Mouse (Mus musculus): Measurements from ENCODE around the gene Rrp7a.

Gene Rrp7a

GRCm38 (mm10) chr15:83111874-83112273 is 10.7 kb downstream of the Rrp7a start:
- DNase-seq (ENCODE audit: low spot score in 2 of 2), result no peak

- DNase-seq (ENCODE audit: low spot score in 2 of 2), result no peak
Measured at GRCm38 (mm10) chr15:83111290-83111689, 11.3 kb downstream of the Rrp7a start.

- DNase-seq (ENCODE audit: low spot score in 2 of 2), result no peak
Measured at GRCm38 (mm10) chr15:83107814-83108213, 14.8 kb downstream of the Rrp7a start.

- no peak for DNase-seq (ENCODE audit: low spot score in 2 of 2)
Measured at GRCm38 (mm10) chr15:83106426-83106825, 16.2 kb downstream of the Rrp7a start.

- DNase-seq (ENCODE audit: low spot score in 2 of 2), result peak in 1 of 2 experiments; percentile 65
Measured at GRCm38 (mm10) chr15:83103111-83103510, 19.5 kb downstream of the Rrp7a start.

- DNase-seq (ENCODE audit: low spot score in 2 of 2), result no peak
Measured at GRCm38 (mm10) chr15:83100332-83100662, 22.3 kb downstream of the Rrp7a start.

GRCm38 (mm10) chr15:83099533-83100331 is 22.9 kb downstream of the Rrp7a start:
- DNase-seq (ENCODE audit: low spot score in 2 of 2), result peak in 1 of 2 experiments; percentile 51

- DNase-seq (ENCODE audit: low spot score in 2 of 2), result no peak
Measured at GRCm38 (mm10) chr15:83095950-83096349, 26.7 kb downstream of the Rrp7a start.

GRCm38 (mm10) chr15:83093687-83094086 is 28.9 kb downstream of the Rrp7a start:
- no peak for DNase-seq (ENCODE audit: low spot score in 2 of 2)

GRCm38 (mm10) chr15:83090874-83091273 is 31.7 kb downstream of the Rrp7a start:
- DNase-seq (ENCODE audit: low spot score in 2 of 2), result no peak

- DNase-seq (ENCODE audit: low spot score in 2 of 2), result no peak
Measured at GRCm38 (mm10) chr15:83089429-83089605, 33.3 kb downstream of the Rrp7a start, which contains the start of gene Serhl. TSS of gene Serhl (plus strand) at chr15:83089506.

- DNase-seq (ENCODE audit: low spot score in 2 of 2), result no peak
Measured at GRCm38 (mm10) chr15:83088495-83089428, 33.8 kb downstream of the Rrp7a start.

GRCm38 (mm10) chr15:83086636-83087328 is 35.8 kb downstream of the Rrp7a start:
- DNase-seq (ENCODE audit: low spot score in 2 of 2), result no peak

- peak in 1 of 2 experiments; percentile 16 for DNase-seq (ENCODE audit: low spot score in 2 of 2)
Measured at GRCm38 (mm10) chr15:83085901-83086300, 36.7 kb downstream of the Rrp7a start.

GRCm38 (mm10) chr15:83084022-83084640 is 38.5 kb downstream of the Rrp7a start:
- peak; percentile 20 to 28 for DNase-seq (ENCODE audit: low spot score in 2 of 2)

GRCm38 (mm10) chr15:83083530-83083929 is 39.1 kb downstream of the Rrp7a start:
- DNase-seq (ENCODE audit: low spot score in 2 of 2), result no peak

- DNase-seq (ENCODE audit: low spot score in 2 of 2), result no peak
Measured at GRCm38 (mm10) chr15:83075607-83076525, 46.7 kb downstream of the Rrp7a start.

- DNase-seq (ENCODE audit: low spot score in 2 of 2), result no peak
Measured at GRCm38 (mm10) chr15:83074179-83074578, 48.4 kb downstream of the Rrp7a start.

GRCm38 (mm10) chr15:83071752-83072151 is 50.8 kb downstream of the Rrp7a start:
- DNase-seq (ENCODE audit: low spot score in 2 of 2), result no peak

- no peak for DNase-seq (ENCODE audit: low spot score in 2 of 2)
Measured at GRCm38 (mm10) chr15:83070942-83071341, 51.7 kb downstream of the Rrp7a start.

- DNase-seq (ENCODE audit: low spot score in 2 of 2), result no peak
Measured at GRCm38 (mm10) chr15:83068270-83068669, 54.3 kb downstream of the Rrp7a start.
